Mouse (Mus musculus): ENCODE measurements around the gene Smagp.

Gene Smagp

DNA sequence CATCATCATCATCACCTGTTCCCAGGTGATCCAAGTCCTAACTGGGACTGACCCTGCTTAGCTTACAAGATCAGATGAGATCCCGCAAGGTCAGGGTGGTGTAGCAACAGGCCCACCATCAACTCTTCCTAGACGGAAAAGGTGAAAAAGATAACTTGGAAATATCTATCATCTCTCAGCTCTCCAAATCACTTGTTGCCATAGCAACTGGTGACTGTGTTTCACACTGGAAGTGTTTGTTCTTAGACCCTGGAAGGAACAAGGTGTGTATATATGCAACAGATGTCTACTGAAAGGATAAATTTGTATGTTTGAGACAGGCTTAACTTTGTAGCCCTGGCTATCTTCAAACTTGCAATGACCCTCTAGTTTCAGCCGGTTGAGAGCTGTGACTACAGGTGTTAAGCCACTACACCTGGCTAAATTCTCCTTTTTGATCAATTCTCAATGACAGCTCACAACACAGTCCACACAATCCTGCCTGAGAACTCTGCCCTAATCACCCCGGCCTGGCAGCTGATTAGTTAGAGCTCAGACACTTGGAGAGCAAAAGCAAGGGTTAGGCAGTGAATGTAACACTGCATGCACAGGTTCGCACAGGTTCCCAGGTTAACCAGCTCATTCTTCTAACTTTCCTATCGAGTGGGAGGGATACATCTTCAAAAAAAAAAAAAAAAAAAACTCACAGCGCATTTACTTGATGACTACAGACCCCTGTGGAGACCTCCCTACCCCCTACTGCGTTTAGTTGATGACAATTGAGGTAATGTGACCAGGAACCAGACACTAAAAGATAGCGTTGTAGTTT lies 28.9 kb upstream of the Smagp start:
- DNase-seq, result no peak

DNA sequence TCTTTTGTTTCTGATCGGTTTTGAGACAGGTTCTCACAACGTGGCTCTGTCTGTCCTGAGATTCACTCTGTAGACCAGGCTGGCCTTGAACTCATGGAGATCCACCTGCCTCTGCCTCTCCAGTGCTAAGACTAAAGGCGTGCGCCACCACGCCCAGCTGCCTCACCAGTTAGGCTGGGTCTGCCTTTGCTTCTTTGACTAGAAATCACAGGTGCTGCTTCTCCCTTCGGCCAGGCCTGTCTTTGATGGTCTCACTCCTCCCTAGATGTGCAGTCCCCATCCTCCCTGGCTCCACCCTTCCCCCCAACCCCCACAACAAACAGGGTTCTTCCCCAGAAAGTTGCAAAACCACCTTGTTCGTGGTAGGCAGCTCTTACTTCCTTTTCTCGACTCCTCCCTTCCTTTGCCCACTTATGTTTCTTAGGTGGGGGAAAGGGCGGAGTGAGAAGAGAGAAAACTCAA lies 28.1 kb upstream of the Smagp start:
- no peak for DNase-seq

DNA sequence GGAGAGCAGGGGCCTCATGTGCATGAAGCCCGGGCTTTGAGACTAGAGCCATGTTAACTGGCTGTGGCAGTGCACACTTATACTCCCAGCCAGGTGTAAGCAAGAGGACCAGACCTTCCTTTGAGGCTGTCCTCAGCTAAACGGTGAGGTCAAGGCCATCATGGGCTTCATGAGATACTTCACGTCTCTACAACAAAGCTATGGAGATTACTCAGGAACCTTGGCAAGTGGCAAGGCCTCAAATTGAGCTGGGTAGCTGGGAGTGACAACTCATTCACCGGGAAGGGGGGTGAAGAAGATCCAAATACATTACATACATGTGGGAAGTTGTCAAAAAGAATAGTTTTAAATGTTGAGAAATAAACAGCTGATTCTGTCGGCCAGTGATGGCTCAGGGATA lies 24.1 kb upstream of the Smagp start:
- DNase-seq, result no peak

DNA sequence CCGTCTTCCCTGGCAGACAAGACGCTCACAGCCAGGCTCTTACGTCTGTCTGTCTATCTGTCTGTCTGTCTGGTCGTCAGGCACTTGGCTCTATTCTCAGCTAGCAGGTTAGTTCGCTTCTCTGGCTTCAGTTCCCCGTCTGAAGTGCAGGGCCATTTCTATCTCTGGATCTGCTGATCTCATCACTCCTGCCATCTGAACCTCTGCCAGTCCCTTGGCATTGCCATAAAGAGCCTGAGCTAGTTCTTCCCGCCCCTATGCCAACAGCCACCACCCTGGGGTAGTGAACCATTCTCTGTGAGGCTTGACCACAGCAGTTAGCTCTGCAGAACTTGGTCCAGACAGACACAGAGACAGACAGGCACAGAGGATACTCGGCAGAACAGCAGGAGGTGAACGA lies 23.6 kb upstream of the Smagp start:
- no peak for DNase-seq

DNA sequence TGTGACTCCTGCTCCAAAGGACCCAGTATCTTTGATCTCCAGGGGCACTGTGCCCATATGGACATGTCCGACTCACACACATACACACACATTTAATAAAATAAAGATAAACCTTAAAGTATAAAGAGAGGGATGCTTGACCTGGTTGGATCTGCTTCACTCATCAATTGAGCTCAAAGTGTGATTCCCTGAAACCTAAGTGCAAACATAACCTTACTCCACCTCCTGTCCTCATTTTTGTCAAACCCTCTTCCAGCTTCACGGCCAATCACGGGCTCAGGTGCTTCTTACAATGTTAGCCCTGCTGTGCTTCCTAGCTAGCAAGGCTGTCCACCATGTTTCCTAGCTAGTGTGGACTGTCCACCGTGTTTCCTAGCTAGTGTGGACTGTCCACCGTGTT lies 18.5 kb upstream of the Smagp start:
- no peak for DNase-seq

DNA sequence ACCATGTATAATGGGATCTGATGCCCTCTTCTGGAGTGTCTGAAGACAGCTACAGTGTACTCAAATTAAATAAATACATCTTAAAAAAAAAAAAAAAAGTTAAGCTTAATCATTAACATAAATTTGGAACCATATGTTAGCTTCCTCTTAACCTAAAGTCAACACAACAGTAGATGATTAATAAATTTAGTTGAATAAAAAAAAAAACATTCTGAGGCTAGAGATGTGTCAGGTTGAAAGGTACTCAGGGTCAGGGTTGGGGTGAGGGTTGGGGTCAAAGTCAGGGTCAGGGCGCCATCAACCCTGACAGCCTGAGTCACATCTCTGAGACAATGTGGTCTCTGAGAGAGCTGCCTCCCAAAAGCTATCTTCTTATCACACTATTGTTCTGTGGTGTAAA lies 17.5 kb upstream of the Smagp start:
- DNase-seq, result no peak

DNA sequence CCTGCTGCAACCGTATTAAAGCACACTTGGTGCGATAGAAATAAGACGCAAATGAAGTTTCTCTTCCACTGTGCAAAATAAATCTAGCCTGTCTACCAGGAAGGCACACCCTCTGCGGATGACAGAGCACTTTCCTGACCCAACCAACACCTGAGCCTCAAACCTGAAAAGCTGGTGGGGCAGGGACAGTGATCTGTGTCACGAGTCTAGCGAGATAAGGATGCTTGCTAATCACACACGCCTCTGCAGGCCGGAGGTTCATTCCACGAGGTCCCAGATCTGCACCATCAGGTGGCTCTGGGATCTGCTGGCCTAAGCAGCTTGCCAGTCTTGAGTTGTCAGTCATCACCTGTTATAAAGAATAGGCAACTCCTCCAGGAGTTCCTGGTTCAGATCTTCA lies 14.9 kb upstream of the Smagp start:
- DNase-seq, result no peak

DNA sequence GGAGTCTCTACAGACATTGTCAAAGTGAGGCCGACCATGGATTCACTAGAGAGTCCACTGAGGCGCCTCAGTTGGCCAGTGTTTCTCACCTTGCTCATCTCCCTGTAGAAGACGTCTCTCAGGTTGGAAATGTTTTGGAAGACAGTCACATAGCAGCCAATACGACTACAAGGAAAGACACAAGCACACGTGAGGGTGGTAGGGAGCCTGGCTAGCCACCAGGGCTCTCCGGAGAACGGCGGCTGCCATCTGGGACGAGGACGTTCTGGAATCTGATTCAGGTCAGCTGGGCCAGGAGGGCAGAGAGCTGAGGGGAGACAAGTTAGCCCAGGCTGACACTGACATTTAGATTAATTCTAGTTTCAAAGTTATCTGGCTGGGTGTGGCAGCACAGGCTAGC lies 13.4 kb upstream of the Smagp start:
- DNase-seq, result no peak

DNA sequence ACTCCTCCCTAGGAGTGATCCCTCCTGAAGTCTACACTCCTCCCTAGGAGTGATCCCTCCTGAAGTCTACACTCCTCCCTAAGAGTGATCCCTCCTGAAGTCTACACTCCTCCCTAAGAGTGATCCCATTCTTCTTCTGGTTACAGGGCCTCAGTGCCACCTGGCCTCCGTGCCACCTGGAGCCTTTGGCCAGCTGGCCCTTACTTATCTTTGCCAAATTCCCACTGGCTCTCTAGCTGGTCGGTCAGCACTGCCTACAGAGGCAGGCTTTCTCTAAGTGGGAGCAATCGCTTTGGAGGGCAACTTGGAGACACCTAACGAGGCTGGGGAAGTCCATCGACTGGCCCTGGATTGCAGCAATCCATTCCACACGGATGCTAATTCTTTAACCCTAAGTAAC lies 9.4 kb upstream of the Smagp start:
- no peak for DNase-seq

DNA sequence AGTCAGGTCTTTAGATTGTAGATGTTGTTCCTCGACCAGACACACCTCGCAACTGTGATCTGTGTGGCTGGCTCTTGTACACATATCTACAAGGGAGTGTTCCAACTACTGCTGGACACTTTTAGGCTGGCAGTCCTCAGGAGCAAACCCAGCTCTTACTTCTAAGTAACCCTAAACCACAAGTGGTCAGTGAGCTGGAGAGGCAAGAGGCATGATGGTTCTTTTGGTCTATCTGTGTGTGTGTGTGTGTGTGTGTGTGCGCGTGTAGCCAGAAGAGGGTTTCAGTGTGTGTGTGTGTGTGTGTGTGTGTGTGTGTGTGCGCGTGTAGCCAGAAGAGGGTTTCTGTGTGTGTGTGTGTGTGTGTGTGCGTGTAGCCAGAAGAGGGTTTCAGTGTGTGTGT lies 5.7 kb upstream of the Smagp start:
- no peak for DNase-seq

DNA sequence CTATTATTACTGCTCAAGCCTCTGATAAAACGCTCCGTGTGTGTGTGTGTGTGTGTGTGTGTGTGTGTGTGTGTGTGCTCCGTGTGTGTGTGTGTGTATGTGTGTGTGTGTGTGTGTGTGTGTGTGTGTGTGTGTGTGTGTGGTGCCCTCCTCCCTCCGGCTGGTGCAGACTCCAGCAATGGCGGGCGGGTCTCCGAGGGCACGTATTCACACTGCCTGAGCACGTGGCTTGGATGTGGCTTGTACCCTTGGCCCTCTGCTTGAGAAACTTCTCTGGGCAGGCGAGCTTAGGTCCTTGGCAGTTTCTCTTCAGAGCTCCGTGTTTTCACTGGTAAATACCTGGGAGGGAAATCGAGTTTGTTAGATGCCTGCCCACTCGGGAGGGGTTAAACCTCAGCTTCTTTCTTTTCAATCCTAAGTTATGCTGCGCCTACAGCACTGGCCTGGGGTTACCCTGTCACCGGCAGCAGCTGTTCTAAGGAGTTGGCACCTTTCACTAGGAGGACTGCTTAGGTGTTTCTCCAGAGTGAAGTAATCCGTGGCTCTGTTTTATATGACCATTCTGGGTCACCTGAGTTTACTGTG lies 4.6 kb upstream of the Smagp start:
- peak; percentile 43 for DNase-seq

DNA sequence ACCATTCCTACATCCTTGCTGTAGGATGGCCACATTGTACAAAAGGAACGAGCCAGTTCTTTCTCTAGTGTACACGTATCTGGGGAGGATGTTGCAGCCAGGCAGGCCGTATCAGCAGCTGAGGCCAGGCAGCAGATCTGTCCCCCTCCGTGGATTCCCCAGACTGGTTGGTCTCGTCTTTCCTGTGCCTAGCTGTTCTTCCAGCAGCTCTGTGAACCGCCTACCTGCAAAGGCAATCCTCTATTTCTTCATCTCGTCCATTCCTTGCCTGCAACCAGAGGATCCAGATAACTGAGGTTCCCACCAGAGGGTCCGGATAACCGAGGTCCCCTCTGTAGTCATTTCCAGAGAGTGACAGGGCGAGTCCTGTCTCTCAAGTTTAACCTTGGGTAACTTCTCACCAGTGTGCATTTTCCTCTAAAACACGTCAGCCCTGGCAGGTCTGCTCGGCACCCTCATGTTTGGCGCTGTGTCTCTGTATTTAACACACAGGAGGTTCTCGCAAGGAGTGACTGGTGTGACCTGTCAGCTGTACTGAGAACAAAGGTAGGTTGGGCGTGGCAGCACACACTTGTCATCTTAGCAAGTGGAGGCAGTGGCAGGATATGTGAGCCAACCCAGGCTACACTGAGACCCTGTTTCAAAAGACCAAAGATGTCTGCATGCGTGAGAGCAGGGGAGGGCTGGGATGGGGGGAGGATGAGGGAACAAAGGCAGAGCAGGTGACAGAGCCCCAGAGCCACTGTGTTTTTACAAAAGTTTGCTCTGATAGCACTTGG lies 3.4 kb upstream of the Smagp start:
- no peak for DNase-seq

DNA sequence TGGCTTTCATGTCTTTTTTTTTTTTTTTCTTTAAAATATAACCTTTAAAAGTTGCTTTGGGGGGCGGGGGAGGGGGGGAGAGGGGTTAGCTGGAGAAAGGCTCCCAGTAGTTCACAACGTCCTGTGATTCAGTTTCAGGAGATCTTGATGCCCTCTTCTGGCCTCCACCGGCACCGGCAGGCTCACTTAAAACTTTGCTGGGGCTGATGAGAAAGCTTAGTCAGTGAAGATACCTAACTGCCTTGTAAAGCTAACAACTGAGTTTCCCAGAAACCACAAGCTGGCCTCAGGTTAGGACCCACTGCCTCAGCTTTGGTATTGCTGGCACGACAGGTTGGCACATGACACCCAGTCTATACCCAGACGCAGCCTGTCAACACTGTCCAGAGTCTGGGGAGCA lies 921 bp upstream of the Smagp start:
- DNase-seq, result peak; percentile 73

DNA sequence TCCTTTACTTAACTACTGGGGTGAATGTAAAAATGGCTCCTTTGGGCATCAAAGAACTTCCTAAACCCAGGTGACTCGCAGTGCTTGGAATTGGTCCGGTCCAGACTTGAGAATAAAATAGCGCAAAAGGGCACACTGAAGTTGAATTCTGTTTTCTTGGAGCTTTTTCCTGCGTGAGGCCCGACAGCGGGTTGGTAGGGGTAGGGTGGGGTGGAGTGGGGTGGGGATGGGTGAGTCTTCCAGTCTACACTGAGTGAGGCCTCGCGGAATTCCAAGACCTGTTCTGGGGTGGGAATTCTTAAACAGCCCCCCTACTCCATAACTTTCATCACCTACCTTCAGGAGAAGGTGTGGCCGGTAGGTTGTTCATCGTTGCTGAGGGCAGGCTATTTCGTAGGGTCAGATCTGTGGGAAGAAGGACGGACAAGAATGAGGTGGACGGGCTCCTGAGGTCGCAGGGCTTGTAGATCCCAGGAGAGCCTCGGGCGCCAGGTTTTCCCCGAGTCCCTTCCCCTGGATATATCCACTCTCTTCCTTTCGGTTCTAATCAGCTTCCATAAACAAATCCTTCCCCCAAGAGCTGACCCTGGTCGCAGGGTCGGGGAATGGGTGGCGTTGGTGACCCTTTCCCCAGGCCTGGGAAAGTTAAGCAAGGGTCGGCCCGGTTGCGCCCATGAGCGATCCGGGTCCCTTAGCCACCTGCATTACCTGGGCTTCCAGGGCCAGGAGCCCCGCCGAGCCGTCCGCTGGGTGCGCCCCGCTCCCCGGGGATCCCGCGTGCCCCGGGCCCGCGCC lies 692 bp downstream of the Smagp start:
- no peak for DNase-seq

DNA sequence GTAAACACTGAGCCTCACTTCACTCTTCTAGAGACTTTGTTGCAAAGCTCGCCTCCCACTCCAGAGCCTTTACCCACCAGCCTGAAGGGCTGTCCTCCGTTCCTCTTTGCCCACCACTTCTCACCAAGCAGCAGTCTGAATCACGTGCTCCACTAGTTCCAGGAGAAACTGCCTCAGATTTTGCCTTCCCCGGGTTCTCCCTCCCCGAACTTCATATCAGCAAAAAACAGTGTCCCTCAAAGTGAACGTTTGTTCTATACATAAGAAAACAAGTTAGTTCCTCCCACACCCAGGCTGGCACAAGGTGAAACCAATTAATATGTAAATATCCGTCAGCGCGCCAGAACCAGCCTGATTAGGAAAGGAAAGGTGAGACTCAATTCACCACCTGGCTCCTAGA lies 1.5 kb downstream of the Smagp start:
- DNase-seq, result no peak

DNA sequence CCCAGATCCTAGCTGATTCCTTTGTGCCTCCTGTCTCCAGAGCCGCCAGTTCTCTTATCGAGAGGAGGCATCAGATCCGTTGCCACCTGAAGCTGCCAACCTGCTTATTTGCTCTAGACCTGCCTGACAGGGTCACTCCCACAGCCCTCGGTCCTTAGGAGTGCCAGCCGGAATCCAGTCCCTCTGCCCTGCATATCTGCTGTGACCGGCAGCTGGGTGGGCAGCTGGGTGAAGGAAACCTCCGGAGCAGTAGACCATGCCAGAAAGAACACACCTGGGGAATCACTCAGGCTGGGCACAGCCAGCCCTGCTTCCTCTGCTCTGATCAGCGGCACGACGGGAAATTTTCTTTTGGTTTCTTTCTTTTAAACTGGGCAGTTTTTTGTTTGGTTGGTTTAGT lies 3.4 kb downstream of the Smagp start:
- DNase-seq, result peak; percentile 45

DNA sequence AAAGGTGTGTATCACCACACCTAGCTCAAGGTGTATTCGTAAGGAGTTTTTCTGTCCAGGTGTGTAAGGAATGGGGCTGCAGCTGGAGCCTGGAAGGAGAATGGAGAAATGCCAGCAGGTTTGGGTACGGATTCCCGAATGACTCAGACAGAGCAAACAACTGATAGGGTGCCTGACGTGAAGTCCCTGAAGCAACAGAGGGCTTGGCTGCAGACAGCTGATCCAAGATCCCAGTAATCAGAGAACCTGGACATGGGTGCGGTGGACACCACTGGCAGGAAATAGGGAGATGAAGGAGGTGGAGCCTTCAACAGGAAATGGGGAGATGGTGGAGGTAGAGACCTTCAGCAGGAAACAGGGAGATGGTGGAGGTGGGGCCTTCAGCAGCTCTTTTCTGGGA lies 4.4 kb downstream of the Smagp start:
- DNase-seq, result no peak

DNA sequence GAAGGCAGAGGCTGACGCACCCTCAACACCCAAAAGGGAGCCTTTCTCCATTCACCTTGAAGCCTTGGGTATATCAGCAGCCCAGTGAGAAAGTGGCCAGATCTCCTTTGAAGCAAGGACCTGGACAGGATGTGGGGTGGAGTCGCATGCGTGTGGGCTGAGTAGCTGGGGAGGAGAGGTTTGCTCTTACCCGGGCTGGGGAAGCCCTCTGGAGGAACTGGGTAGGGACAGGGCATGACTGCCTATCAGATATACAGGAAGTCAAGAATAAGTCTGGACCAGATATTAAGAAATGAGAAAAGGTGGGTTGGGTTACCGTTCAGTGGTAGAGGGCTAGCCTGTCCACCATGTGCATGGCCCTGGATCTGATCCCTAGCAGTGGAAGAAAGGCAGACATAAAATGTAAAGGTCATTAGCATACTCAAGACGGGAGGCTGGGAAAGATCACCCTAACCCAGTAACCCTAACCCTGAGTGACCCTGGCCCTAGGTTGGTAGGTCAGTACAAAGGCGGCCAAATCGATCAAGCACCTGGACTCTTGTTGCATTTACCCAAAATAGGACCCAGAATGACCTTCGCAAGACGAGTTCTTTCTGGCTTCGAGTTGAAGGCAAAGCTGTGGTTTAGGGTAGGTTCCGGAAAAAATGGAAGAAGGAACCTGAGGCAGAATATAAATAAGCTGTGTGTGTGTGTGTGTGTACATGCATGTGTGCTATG lies 5.1 kb downstream of the Smagp start:
- DNase-seq, result no peak

DNA sequence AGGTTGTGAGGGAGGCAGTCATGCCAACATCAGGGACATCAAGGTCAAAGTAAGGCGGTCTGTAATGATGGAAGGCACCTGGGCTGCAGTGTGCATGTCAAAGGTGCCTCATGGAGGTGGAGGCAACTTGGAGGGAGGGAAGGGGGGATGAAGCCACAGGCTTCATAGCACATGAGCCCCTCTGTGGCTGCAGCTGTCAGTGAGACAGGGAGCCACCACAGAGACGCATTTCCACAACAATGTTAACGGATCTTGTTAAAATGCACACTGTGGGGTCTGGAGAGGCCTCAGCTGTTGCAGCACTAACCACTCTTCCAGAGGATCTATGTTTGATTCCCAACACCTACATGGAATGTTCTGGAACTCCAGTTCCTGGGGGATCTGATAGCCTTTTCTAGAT lies 6.6 kb downstream of the Smagp start:
- DNase-seq, result no peak

DNA sequence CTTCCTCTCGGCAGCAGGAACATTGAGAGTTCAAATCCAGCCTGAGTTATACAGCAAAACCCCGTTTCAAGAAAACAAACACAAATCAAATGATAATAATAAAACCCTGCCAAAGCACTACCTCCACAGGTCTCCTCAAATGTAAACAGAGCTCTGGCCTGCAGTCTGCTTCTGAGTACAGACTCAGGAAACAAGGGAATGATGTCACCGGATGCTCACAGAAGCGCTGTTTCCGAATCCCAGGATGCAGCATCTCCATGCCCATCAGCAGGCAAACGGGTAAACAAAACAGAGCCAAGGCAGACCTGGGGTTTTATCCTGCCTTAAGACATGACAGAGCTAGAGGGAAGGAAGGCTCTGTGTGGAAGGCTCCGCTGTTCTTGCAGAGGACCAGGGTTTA lies 7.9 kb downstream of the Smagp start:
- no peak for DNase-seq

DNA sequence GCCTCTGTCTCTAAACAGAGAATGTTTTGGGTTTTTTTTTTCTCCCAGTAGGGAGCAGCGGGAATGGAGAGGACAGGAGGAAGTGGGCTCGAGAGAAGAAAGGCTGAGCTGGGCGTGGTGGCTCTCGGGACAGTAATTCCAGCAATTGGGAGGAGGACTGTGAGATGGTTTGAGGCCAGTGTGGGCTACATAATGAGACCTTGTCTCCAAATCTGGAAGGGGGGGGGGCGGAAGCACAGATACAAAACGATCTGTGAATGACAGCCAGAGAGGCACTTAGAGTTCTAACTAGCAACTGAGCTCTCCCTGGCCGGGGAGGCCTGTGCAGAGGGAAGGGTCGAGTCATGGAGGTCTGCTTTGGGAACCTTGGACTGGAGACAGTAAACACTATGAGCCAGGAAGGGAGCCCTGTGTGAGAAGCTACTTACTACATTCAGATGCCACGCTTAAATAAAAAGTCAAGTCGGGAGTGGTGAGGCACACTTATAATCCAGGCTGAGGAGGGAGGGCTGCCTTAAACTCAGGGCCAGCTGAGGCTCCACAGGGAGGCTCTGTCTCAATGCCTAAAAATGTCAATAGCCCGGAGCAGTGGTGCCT lies 8.9 kb downstream of the Smagp start:
- DNase-seq, result no peak

DNA sequence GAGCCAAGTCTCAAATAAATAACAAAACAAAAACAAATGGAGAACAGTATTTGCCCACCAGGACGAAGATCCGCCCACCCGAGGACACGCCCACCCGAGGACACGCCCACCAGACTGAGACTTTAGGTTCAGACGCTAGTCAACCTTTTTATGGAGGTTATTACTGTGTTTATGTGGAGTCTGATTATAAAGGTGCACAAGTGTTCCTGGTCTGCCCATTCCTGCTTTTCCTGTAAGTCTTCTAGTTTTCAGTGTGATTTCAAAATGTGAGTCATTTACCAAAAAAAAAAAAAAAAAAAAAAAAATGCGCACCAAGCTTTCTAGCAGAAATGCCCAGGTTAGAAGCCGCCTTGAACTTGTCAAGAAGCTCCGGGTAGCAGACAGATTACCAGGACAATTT lies 9.5 kb downstream of the Smagp start:
- no peak for DNase-seq
